Mouse (Mus musculus): ENCODE data around the gene Pgpep1. TPM values are rescaled to one million over a fixed set of nuclear protein-coding genes. Genes with fewer than 3 reads are reported as not detected.

Pgpep1 gene
- total RNA-seq, 2 experiments from 2014 or later: 62.1 to 76.0 TPM

GRCm38 (mm10) chr8:70636838-70637237 is 23.4 kb downstream of the Pgpep1 start:
- no peak for DNase-seq (ENCODE audit: low spot score in 2 of 2)

DNA sequence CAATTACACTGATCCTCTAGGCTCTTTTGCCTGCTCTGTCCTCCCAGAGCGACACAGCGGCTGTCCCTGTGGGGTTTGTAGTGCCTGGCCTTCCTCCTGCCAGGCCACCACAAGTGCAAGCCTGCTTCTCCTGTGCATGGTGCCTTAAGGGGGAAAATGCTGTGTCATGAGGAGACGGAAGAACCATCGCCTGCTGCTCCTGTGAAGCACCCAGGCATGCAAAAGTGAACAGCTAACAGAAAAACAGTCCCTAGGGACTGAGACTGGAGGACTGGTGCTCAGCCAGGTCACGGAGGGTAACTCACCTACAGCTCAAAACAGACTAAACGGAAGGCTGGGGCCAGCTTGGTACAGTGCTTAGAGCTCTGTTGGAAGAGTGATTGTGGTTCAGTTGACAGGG is 24.7 kb downstream of the Pgpep1 start:
- DNase-seq (ENCODE audit: low spot score in 2 of 2): no peak

- DNase-seq (ENCODE audit: low spot score in 2 of 2): no peak
Measured at GRCm38 (mm10) chr8:70634066-70634465, 26.1 kb downstream of the Pgpep1 start.

- no peak for DNase-seq (ENCODE audit: low spot score in 2 of 2)
Measured at GRCm38 (mm10) chr8:70632346-70632892, 27.8 kb downstream of the Pgpep1 start, which contains the start of gene Gdf15. Gene Gdf15 (minus strand): TSS chr8:70632456.

DNA sequence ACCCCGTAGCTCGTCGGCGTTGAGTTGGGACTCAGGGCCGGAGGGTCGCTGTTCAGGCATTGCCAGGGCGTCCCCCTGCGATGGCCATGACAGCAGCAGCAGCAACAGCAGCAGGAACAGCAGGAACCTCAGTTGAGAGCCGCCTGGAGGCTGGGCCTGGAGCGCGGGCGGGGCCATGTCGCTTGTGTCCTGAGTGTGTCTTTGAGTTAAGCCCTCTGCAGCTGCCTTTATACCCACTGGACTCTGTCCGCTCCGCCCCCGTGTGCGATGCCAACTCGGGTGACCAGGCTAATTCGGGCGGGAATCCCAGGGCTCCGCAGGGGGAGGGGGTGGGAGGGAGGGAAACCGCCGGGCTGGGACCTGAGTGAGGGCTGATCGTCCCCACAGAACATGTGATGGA is 28.8 kb downstream of the Pgpep1 start:
- no peak for DNase-seq (ENCODE audit: low spot score in 2 of 2)

DNA sequence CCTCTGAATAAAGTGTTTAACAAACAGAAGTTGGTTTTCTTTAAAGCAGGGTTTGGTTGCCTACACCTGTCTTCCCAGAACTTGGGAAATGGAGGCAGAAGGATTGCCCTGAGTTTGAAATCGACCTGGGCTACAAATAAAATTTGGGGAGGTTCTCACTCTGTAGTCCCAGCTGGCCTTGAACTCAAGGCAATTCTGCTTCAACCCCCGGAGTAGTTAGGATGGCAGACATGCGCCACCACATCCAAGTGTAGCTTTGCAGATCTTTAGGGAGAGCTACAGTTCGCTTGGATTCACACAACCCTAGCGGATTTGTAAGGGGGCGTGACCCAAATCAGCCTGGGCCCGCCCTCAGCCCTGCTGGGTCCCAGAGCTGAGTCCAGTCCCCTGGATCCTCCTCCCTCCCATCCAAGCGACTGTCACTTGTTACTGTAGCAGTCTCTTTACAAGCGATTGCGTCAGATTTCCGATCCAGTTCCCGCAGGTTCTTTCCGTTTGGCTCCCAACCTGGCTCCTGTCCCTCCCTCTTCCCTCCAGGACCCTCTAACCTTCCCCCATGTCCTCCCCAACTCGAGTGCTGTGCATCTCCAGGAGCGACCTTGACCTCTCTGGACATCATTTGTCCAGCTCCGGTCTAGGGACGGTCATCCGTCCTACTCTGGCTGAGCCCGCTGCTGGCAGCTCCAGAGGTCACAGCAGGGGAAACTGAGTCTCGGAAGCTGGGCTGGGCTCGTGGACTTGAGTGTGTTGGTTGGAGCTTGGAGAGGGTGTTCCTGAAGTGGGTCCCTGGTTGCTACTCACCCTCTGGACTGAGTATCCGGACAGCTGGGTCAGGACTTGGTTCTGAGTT is 29.4 kb downstream of the Pgpep1 start:
- DNase-seq (ENCODE audit: low spot score in 2 of 2): no peak

DNA sequence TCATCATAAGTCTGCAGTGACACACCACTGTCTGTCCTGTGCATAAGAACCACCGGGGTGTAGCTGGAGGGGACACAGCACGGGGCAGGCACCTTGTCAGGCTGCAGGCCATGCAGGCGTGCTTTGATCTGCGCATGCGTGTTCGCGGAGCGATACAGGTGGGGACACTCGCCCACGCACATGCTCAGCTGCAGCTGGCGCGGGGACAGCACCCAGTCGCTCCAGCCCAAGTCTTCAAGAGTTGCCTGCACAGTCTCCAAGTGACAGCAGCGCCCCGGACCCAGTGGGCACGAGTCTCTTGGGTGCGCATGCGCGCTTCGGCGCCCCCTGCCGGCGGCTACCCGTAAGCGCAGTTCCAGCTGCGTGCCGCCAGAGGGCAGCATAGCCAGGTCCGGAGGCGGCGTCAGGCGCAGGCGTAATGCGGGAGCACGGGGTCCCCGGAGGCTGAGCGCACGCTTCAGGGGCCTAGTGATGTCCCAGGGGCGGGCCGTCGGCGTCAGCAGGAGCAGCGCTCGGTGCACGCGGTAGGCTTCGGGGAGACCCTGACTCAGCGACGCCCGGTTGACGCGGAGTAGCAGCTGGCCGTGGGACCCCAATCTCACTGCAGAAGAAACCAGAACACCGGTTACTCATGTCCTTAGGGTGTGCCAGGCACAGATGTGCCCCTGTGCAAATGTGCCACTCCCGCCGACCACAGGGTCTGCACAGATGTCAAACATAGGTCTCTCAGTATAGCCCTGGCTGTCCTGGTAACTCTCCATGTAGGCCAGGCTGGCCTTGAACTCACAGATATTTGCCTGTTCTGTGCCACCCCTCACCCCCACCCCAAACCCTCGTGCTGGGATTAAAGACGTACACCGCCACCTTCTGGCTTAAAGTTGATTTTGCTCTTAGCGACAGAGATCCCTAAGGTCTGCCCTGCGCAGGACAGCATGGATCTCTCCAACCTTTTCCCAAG is 30.3 kb downstream of the Pgpep1 start:
- DNase-seq (ENCODE audit: low spot score in 2 of 2): peak; percentile 76 to 82

DNA sequence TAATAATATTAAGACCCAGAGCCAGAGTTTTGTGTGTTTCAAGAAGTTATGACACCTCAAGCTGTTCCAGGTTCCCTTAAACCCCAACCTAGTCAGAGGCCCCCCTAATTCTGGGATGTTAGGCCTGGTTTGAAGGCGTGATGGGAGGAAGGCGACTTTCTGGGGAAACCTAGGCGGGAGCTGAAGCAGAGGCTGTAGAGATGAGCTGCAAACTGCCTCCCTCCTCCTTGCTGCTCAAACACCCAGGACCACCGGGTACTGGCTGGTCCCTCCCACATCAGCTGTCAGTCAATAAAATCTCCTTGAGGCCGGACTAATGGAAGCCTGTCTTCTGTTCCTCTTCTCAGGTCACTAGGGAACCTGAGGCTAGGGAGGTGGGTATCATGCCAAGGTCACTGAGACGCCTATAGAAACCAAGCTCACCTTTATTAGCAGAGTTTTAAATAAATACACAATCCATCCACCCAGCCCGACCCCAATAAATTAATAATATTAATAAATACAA is 31.1 kb downstream of the Pgpep1 start:
- DNase-seq (ENCODE audit: low spot score in 2 of 2): no peak

GRCm38 (mm10) chr8:70627041-70627440 is 33.1 kb downstream of the Pgpep1 start:
- no peak for DNase-seq (ENCODE audit: low spot score in 2 of 2)

- DNase-seq (ENCODE audit: low spot score in 2 of 2): no peak
Measured at GRCm38 (mm10) chr8:70625104-70625503, 35.1 kb downstream of the Pgpep1 start.

DNA sequence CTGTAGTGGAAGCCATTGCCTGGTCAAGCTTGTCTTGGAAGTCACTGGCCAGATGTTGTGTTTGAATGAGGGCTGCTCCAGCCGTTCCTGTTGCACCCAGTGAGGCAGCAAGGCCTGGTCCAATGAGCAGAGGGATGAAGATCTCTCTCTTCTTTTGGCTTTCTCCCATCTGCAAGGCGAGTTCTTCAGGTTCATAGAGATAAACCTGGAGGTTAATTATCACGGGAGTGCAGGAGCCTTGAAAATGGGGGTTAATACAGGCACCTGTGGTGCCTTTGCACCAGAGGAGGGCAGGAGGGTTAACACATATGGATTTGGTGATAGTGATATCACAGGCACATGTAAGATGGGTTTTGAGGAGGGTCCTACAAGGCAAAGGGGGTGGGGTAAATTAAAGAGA is 38.0 kb downstream of the Pgpep1 start:
- no peak for DNase-seq (ENCODE audit: low spot score in 2 of 2)

DNA sequence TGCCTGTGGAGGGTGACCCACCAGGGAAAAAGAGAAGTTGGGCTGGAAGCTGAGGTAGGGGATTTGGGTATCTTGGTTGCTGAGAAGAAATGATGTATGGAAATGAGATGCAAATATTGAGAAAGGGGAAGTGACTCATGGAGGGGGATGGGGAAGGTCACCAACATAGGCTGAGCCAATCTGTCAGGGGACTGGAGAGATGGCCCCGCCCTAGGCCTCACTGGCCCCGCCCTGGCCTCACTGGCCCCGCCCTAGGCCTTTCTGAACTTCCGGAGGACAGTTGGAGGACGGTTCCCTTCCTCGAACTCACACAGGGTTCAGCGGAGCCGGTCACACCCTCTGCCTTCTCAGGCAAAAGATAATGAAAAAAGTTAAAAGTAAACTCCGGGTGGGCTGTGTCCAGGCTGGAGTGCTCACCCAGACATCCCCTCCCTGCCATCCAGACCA is 41.3 kb downstream of the Pgpep1 start:
- no peak for DNase-seq (ENCODE audit: low spot score in 2 of 2)

- no peak for DNase-seq (ENCODE audit: low spot score in 2 of 2)
Measured at GRCm38 (mm10) chr8:70617985-70618384, 42.2 kb downstream of the Pgpep1 start.

DNA sequence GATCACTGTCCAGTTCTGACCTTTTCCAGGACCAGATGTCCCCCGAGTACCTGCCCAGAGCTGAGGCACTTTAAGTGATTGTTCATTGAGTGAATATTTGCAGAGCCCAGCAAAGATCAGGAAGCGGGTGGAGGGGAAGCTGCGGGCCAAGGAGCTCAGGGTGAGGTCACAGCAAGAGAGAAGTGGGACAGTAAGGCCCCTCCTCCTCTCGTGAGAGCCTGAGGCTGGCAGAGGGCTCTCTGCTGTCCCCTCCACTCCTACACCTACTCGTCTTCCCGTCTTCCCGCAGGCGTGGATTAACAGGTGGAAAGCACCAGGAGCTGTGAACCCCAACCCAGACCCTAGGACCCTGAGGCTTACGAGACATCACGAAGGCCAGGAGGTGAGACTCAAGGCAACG is 43.5 kb downstream of the Pgpep1 start:
- no peak for DNase-seq (ENCODE audit: low spot score in 2 of 2)

DNA sequence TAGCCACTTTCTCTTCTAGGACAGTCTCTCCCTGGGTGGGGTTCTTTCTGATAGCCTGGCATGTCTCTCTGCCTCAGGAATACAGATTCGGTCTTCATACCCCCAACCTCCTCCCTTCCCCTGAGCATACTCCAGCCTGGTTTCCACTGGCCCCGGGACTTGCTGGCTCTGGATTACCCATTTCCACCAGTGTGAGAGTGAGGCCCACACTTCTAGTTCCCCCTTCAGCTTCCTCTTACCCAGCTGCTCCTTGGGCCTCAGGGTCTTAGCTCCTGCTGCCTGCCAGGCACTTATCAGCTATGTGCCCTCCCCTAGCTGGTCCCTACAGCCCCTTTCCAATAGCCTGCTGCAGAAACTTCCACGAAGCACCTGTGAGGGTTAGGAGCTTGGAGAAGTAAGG is 44.3 kb downstream of the Pgpep1 start, which contains the start of gene Lrrc25:
TSS of gene Lrrc25 (plus strand) at position 262 of the 400 bp plus-strand sequence.
- DNase-seq (ENCODE audit: low spot score in 2 of 2): no peak

DNA sequence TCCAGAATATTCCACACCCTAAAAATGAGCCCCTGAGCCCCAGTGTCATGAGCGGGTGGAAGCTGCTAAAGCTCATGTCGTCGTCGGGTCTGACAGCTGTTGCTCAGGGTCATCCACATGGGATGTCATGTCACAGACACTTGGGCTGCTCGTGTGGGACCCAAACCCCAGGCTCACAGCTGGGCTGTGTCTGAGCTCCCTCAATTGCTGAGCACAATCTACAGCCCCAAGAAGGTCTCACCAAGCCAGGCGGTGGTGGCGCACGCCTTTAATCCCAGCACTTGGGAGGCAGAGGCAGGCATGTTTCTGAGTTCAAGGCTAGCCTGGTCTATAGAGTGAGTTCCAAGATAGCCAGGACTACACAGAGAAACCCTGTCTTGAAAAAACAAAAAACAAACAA is 44.9 kb downstream of the Pgpep1 start:
- no peak for DNase-seq (ENCODE audit: low spot score in 2 of 2)

- no peak for DNase-seq (ENCODE audit: low spot score in 2 of 2)
Measured at GRCm38 (mm10) chr8:70614469-70614868, 45.7 kb downstream of the Pgpep1 start.

DNA sequence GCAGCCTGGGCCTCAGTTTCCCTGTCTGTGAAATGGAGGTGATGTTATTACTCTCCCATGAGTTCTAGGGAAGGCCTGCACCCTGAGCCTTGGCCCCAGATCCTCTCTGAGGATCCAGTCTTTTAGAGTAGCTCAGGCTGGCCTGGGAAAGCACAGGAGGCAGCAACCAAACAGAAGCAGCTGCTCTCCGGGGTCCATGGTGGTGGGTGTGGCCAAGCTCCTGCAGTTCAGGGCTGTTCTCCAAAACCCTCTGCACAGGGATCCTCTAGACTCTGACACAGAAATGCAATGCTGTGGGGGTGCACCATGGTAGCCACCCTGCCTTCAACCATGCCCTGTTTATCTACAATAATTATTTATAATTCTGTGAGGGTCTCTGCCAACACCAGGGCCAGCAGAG is 46.4 kb downstream of the Pgpep1 start:
- no peak for DNase-seq (ENCODE audit: low spot score in 2 of 2)

GRCm38 (mm10) chr8:70611849-70612248 is 48.3 kb downstream of the Pgpep1 start:
- DNase-seq (ENCODE audit: low spot score in 2 of 2): peak in 1 of 2 experiments; percentile 71

DNA sequence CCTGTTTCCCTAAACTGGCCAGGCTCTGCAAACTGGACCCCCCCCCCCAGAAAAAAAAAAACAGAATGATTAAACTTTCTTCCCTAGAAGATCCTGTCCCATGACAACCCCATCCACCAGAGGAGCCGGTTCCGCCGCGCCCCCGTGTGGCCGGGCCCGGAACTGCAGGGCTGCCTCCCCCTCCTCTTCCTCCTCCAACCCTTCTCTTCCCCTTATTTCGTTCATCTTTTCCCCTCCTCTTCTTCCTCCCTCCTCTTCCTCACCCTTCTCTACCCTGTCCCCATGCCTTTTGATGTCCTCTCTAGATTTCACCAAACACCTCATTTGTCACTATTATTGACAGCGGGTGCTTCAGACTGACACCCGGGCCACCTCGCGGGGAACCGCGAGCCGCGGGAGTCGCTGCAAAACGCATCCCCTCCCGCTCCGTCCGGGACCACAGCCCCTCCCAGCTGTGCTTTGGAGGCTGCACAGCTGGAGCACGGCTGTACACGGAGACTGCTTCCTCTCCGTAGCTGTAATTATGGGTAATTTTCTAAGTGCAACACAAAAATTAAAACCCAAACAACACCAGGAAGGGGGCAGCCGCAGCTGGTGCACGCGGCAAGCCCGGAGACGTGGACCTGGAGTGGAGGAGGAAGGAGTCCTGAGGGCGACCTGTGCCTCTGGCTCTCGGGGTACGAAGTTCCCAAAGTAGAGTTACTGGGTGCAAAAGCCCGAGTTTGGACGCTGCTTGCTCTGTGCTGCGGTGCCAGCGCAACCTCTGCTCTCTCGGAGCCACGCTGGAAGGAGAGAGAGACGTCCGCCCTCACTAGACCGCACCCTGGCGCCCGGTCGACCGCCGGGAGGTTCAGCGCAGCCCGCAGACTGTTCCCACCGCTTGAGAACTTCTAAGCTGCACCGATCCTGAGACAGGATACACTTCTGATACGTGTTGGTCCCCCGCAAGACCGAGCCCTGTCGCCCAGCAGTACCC is 49.1 kb downstream of the Pgpep1 start:
- peak; percentile 73 to 77 for DNase-seq (ENCODE audit: low spot score in 2 of 2)
